Mouse (Mus musculus) small intestine, adult 2 months (tissue): ENCODE results near the gene Batf.
"Not testable (repeated sequence)": the region's sequence is repeated elsewhere in the genome, so short reads cannot be mapped to it uniquely, and the experiment has no call there.

Experiments used
- CTCF ChIP-seq: fragments of 200-500 bp; IDR thresholded peaks from 2 replicates; pipeline ENCODE4 v1.5.1; 2012; ENCODE audit warnings: low read depth, mild to moderate bottlenecking, control low read depth, inconsistent platforms, low read length, moderate library complexity, mixed read lengths; ENCODE audit not compliant: insufficient replicate concordance, insufficient read length; ENCODE audit errors: extremely low read depth
- POLR2A ChIP-seq: fragments of 200-500 bp; IDR thresholded peaks from 2 replicates; pipeline ENCODE4 v1.6.1; 2012; ENCODE audit warnings: low read depth, mild to moderate bottlenecking, control low read depth, inconsistent platforms, low read length, moderate library complexity

- not testable (repeated sequence) for TF ChIP-seq CTCF, POLR2A
Measured at GRCm38 (mm10) chr12:85698179-85698578, 11.7 kb downstream of the Batf start.
